Mouse (Mus musculus): ENCODE measurements around the gene Dctpp1. TPM values are rescaled to one million over a fixed set of nuclear protein-coding genes. Genes with fewer than 3 reads are reported as not detected.

Dctpp1 gene
- polyA plus RNA-seq, 1 experiment from 2014 or later, result 266 TPM

DNA sequence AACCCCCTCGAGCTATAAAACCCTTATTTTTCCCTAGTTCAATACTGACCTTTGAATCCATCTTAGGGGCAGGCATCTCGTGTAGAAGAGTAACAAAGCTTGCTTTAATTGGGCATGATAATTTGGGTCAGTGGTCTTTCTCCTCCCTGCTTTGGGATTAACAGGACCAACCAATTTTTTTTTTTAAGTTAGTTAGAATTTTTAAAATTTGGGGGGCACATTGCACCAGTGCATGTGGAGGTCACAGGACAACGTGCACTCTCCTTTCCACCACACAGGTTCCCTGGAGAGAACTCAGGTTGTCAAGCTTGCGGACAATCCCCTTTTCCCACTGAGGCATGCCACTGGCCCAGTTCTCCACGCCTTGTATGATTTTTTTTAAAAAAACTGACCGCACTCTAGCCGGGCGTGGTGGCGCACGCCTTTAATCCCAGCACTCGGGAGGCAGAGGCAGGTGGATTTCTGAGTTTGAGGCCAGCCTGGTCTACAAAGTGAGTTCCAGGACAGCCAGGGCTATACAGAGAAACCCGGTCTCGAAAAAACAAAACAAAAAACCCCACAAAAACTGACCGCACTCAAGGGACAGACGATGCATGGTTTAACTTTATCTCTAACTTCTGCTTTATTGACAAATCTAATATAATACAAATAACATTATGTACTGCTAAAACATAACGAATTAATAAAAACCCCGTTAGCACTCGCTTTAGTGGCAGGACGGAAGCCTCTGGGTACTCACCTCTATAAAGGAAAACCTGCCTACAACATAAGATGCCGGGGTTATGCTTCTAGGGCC lies 28.5 kb downstream of the Dctpp1 start:
- Histone ChIP-seq H3K36me3 (ENCODE audit: control insufficient read depth, insufficient read depth, low read length) (peaks cover 27% of the 10 kb centered on the region), H3K9ac (ENCODE audit: low read depth, low read length) (peak overlapping the region; percentile 97), H3K27me3 (replicated peaks; ENCODE audit: control insufficient read depth, insufficient read depth, low read length) (no peaks in the 10 kb centered on the region), H3K4me2 (peak overlapping the region; percentile 84), H3K4me3 (ENCODE audit: low read depth, low read length) (peak overlapping the region; percentile 97), H3K9me3 (ENCODE audit: control insufficient read depth, low read length) (no peaks in the 10 kb centered on the region), H3K27ac (ENCODE audit: low read depth, low read length) (peak overlapping the region; percentile 97), H3K4me1 (replicated peaks; ENCODE audit: control insufficient read depth, insufficient read depth, low read length) (peaks cover 14% of the 10 kb centered on the region)
- ATAC-seq (replicated peaks; ENCODE audit: low FRiP score) (no peak), DNase-seq (ENCODE audit: low spot score) (no peak)
- 6% methylated on average over 20 of the region's 20 CpGs for WGBS

DNA sequence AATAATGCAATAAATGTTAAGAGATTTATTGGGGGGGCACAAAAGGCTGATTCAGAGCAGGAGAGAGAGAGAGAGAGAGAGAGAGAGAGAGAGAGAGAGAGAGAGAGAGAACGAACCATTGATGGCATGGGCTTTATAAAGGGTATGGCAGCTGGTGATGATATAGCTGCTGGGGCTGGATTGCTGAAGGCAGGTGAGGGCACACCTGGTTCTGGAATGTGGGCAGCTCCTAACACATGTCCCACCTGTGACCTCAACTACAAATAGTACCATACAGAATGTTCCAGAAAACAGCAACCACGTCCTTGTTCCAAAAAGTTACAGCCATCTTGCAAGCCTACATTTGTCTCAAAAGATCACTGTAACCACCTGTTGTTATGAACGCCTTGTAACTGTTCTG lies 29.1 kb downstream of the Dctpp1 start:
- peak overlapping the region; percentile 97 for H3K4me3 ChIP-seq (ENCODE audit: low read depth, low read length)
- H3K9me3 ChIP-seq (ENCODE audit: control insufficient read depth, low read length), result no peaks in the 10 kb centered on the region
- H3K4me1 ChIP-seq (replicated peaks; ENCODE audit: control insufficient read depth, insufficient read depth, low read length), result peaks cover 18% of the 10 kb centered on the region
- H3K27me3 ChIP-seq (replicated peaks; ENCODE audit: control insufficient read depth, insufficient read depth, low read length), result no peaks in the 10 kb centered on the region
- peak overlapping the region; percentile 97 for H3K9ac ChIP-seq (ENCODE audit: low read depth, low read length)
- WGBS, result 71% methylated on average over 3 of the region's 3 CpGs
- H3K4me2 ChIP-seq, result peak overlapping the region; percentile 84
- H3K27ac ChIP-seq (ENCODE audit: low read depth, low read length), result 0 out of 2 replicates have a peak overlapping the region, but pooled peaks have one; percentile 97
- no peak for ATAC-seq (replicated peaks; ENCODE audit: low FRiP score)
- peaks cover 20% of the 10 kb centered on the region for H3K36me3 ChIP-seq (ENCODE audit: control insufficient read depth, insufficient read depth, low read length)
- no peak for DNase-seq (ENCODE audit: low spot score)

DNA sequence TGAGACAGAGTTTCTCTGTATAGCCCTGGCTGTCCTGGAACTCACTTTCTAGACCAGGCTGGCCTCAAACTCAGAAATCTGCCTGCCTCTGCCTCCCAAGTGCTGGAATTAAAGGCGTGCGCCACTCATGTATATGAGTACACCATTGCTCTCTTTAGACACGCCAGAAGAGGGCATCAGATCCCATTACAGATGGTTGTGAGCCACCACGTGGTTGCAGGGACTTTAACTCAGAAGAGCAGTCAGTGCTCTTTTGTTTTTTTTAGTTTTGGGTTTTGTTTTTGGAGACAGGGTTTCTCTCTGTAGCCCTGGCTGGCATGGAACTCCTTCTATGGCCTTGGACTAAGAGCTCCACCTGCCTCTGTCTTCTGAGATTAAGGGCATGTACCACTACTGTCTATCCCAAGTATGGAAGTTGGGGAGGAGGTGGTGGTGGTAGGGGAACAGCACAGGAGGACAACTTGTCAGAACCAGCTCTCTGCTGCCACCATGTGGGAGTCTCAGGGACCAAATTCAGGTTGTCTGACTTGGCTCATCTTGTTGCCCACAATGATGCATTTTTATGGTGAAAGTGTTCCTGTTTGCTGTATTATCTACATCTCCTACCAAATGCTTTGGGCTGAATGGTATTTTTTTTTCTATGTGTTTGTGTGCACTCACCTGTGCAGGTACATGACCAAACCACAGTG lies 31.8 kb downstream of the Dctpp1 start:
- WGBS, result 51% methylated on average over 4 of the region's 4 CpGs
- no peak; the same call in 1 of the 2 replicates for ATAC-seq (replicated peaks; ENCODE audit: low FRiP score)
- H3K27me3 ChIP-seq (replicated peaks; ENCODE audit: control insufficient read depth, insufficient read depth, low read length), result no peaks in the 10 kb centered on the region
- peaks cover 33% of the 10 kb centered on the region for H3K4me1 ChIP-seq (replicated peaks; ENCODE audit: control insufficient read depth, insufficient read depth, low read length)
- H3K9me3 ChIP-seq (ENCODE audit: control insufficient read depth, low read length), result no peaks in the 10 kb centered on the region
- H3K4me2 ChIP-seq, result no peak overlapping the region
- no peak overlapping the region for H3K9ac ChIP-seq (ENCODE audit: low read depth, low read length)
- peak; percentile 69 for DNase-seq (ENCODE audit: low spot score)
- no peak overlapping the region for H3K4me3 ChIP-seq (ENCODE audit: low read depth, low read length)
- no peak overlapping the region; the same call in 1 of the 2 replicates for H3K27ac ChIP-seq (ENCODE audit: low read depth, low read length)
- H3K36me3 ChIP-seq (ENCODE audit: control insufficient read depth, insufficient read depth, low read length), result peaks cover 5% of the 10 kb centered on the region; the same call in 1 of the 2 replicates

DNA sequence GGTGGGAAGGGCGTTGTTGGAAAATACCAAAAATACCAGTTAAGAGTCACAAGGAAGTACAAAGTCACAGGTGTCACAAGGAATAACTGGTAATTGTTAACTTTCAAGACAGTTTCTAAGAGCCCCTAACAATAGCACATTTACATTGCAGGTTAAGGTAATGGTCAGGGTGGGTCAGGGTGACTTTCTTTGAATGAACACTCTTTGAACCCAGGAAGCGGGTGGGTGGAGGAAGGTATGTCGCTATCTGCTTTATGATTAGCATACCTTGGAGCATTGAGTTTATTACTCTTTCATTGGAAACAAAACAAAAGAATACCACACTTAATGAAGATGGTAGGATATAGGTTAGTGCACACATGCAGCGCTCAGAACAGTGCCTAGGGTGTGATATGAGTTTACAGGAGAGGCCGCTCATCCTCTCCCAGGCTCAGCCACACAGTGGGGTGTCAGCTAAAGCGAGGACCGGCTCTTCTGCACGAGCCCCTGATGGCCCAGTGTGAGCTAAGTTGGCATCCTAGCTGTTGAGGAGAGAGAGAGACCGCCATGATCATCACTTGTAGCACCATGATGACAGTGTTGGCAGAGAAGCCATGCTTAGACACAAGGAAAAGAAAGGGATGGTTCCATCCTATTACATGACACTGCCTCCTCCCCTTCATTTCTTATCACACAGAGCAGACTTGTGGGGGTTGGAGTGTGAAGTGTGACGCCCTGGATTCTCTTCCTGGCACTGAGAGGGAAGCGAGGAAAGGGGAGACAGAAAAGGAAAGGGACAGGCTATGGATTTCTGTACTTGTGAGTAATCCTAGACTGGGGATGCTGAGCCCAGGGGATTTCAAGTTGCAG lies 35.1 kb downstream of the Dctpp1 start:
- no peaks in the 10 kb centered on the region for H3K27me3 ChIP-seq (replicated peaks; ENCODE audit: control insufficient read depth, insufficient read depth, low read length)
- peaks cover 5% of the 10 kb centered on the region; the same call in 1 of the 2 replicates for H3K36me3 ChIP-seq (ENCODE audit: control insufficient read depth, insufficient read depth, low read length)
- DNase-seq (ENCODE audit: low spot score), result no peak
- peaks cover 22% of the 10 kb centered on the region for H3K4me1 ChIP-seq (replicated peaks; ENCODE audit: control insufficient read depth, insufficient read depth, low read length)
- H3K9ac ChIP-seq (ENCODE audit: low read depth, low read length), result peak overlapping the region; percentile 49; the same call in 1 of the 2 replicates
- no peak overlapping the region for H3K4me3 ChIP-seq (ENCODE audit: low read depth, low read length)
- H3K9me3 ChIP-seq (ENCODE audit: control insufficient read depth, low read length), result no peaks in the 10 kb centered on the region
- H3K27ac ChIP-seq (ENCODE audit: low read depth, low read length), result peak overlapping the region; percentile 79
- 67% methylated on average over 11 of the region's 11 CpGs for WGBS
- peak; percentile 88 for ATAC-seq (replicated peaks; ENCODE audit: low FRiP score)
- H3K4me2 ChIP-seq, result peak overlapping the region; percentile 50

DNA sequence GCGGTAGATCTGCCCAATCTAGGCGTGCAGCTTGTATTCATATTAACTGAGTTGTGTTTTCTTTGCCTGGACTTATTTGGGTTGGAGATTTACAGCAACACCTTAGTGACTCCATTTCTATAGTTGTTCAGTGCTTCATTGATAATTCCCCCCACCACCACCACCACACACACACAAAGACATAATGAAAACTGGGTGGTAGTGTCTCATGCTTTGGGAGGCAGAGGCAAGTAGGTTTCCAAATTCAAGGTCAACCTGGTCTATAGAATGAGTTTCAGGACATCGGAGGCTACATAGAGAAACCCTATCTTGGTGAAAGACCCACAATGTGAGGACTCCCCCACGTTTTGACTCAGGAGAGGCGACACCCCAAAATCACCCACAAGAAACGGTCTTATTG lies 35.9 kb downstream of the Dctpp1 start:
- Histone ChIP-seq H3K9ac (ENCODE audit: low read depth, low read length) (no peak overlapping the region), H3K4me2 (no peak overlapping the region), H3K4me1 (replicated peaks; ENCODE audit: control insufficient read depth, insufficient read depth, low read length) (peaks cover 22% of the 10 kb centered on the region), H3K36me3 (ENCODE audit: control insufficient read depth, insufficient read depth, low read length) (peaks cover 5% of the 10 kb centered on the region; the same call in 1 of the 2 replicates), H3K9me3 (ENCODE audit: control insufficient read depth, low read length) (no peaks in the 10 kb centered on the region), H3K4me3 (ENCODE audit: low read depth, low read length) (no peak overlapping the region), H3K27ac (ENCODE audit: low read depth, low read length) (no peak overlapping the region), H3K27me3 (replicated peaks; ENCODE audit: control insufficient read depth, insufficient read depth, low read length) (no peaks in the 10 kb centered on the region)
- no peak for DNase-seq (ENCODE audit: low spot score)
- WGBS, result 88% methylated on average over 6 of the region's 6 CpGs
- no peak for ATAC-seq (replicated peaks; ENCODE audit: low FRiP score)

DNA sequence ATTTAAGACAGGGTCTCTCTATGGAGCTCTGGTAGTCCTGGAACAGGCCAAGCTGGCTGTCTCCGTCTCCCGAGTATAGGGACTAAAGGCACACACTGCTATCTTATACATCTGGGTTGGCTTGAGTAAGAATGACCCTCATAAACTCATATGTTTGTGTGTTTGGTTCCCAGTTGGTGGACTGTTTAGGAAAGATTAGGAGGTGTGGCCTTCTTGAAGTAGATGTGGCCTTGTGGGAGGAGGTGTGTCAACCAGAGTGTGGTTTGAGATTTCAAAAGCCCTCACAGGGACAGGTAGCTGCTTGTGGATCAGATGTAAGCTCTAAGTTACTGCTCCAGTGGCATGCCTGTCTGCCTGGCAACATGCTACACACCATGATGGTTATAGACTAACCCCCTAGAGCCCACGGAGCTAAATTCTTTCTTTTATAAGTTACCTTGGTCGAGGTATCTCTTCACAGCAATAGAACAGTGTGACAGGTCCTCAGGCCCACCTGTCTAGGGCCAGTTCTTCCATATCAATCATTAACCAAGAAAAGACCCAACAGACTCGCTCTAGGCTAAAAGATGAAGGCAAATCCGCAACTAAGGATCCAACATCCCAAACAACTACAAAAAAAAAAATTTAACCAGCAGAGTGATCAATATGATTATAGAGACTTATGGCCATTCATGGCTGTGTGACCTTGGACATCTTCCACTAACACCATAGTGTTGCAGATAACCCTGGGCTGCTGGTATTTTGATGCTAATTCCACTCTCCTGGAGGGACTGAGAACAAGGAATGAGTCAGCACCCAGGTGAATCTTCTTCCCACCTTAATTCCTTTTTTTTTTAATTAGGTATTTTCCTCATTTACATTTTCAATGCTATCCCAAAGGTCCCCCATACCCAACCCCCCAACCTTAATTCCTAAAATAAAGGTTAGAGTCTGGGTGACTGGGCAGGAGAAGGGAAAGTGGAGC lies 36.7 kb downstream of the Dctpp1 start:
- no peak; the same call in 1 of the 2 replicates for ATAC-seq (replicated peaks; ENCODE audit: low FRiP score)

DNA sequence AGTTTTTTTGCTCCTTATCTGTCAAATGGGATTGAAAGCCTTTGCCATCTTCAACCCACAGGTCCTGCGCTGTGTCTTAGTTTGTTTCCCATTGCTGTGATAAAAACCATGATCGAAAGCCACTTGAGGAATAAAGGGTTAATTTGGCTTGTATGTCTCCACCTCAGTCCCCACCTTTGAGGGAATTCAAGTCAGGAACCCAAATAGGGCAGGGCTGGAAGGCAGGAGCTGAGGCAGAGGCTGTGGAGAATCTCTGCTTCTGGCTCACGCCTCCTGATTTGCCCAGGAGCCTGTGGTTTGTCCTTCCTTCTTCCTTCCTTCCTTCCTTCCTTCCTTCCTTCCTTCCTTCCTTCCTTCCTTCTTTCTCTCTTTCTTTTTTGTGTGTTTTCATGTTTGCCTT lies 37.4 kb downstream of the Dctpp1 start:
- H3K36me3 ChIP-seq (ENCODE audit: control insufficient read depth, insufficient read depth, low read length), result no peaks in the 10 kb centered on the region
- no peak overlapping the region for H3K27ac ChIP-seq (ENCODE audit: low read depth, low read length)
- DNase-seq (ENCODE audit: low spot score) (no peak), ATAC-seq (replicated peaks; ENCODE audit: low FRiP score) (no peak)
- no peak overlapping the region for H3K4me3 ChIP-seq (ENCODE audit: low read depth, low read length)
- no peaks in the 10 kb centered on the region for H3K9me3 ChIP-seq (ENCODE audit: control insufficient read depth, low read length)
- no peak overlapping the region for H3K9ac ChIP-seq (ENCODE audit: low read depth, low read length)
- 91% methylated on average over 3 of the region's 3 CpGs for WGBS
- no peak overlapping the region for H3K4me2 ChIP-seq
- no peaks in the 10 kb centered on the region for H3K27me3 ChIP-seq (replicated peaks; ENCODE audit: control insufficient read depth, insufficient read depth, low read length)
- H3K4me1 ChIP-seq (replicated peaks; ENCODE audit: control insufficient read depth, insufficient read depth, low read length), result peaks cover 33% of the 10 kb centered on the region

More for the DNA sequence above, 36.7 kb downstream of the Dctpp1 start:
- H3K4me2 ChIP-seq, result no peak overlapping the region
- H3K9me3 ChIP-seq (ENCODE audit: control insufficient read depth, low read length), result no peaks in the 10 kb centered on the region
- H3K27me3 ChIP-seq (replicated peaks; ENCODE audit: control insufficient read depth, insufficient read depth, low read length), result no peaks in the 10 kb centered on the region
- 73% methylated on average over 6 of the region's 6 CpGs for WGBS
- peaks cover 27% of the 10 kb centered on the region for H3K4me1 ChIP-seq (replicated peaks; ENCODE audit: control insufficient read depth, insufficient read depth, low read length)
- no peak overlapping the region for H3K27ac ChIP-seq (ENCODE audit: low read depth, low read length)
- H3K4me3 ChIP-seq (ENCODE audit: low read depth, low read length), result no peak overlapping the region
- no peaks in the 10 kb centered on the region for H3K36me3 ChIP-seq (ENCODE audit: control insufficient read depth, insufficient read depth, low read length)
- no peak for DNase-seq (ENCODE audit: low spot score)
- H3K9ac ChIP-seq (ENCODE audit: low read depth, low read length), result no peak overlapping the region

Measured in liver, embryonic 11.5 days (tissue).